17 mouse cellular contexts compared by ENCODE assay signal in the genomic region with DNA sequence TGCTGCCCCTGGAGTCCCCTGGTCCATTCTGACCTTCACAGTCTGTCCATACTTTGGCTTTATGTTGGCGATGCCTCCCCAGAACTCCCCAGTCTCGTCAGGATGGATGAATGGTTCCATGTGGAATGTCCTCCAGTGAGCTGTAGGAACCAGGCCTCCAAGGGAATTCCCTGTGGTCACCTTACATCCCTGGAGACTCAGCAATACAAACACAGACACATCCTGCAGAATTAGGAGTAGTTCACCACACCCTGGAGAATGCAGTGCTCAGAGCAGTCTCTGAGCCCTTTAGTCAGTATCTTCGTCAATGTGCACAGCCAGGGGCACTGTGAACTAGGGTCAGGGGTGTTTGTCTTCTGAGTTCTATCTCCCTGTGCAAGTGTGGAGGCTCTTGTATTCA. TPM values are rescaled to one million over a fixed set of nuclear protein-coding genes. Genes with fewer than 3 reads are reported as not detected.
"Had no signal": no experiment of that assay in that cellular context is flagged by ENCODE, and none has a peak within 500 bp of the region (broad histone marks: within the 10 kb centered on the region; RNA-seq: fewer than 3 reads in every experiment).

No protein-coding gene starts in this region.

- H3K9ac ChIP-seq: kidney, embryonic 15.5 days; liver, embryonic 15.5 days; lung, embryonic 15.5 days; midbrain, embryonic 12.5 days; midbrain, embryonic 15.5 days had no signal

- DNase-seq: kidney, adult 2 months; kidney, postnatal 10 days; kidney, postnatal 36 days; layer of hippocampus, postnatal 36 days; lung, adult 18-20 months; thymus, adult 18-20 months; thymus, postnatal 36 days had no signal

- ATAC-seq: intestine, postnatal 0 days; midbrain, embryonic 15.5 days had no signal

- H3K4me3 ChIP-seq: kidney, embryonic 15.5 days; liver, embryonic 15.5 days; lung, embryonic 15.5 days; midbrain, embryonic 12.5 days; midbrain, embryonic 15.5 days had no signal

- H3K9me3 ChIP-seq: kidney, embryonic 15.5 days; liver, embryonic 15.5 days; lung, embryonic 15.5 days; midbrain, embryonic 15.5 days had no signal

- H3K4me2 ChIP-seq: kidney, embryonic 15.5 days; liver, embryonic 15.5 days; lung, embryonic 15.5 days; midbrain, embryonic 12.5 days; midbrain, embryonic 15.5 days had no signal

- H3K36me3 ChIP-seq: kidney, embryonic 15.5 days; liver, embryonic 15.5 days; lung, embryonic 15.5 days; midbrain, embryonic 12.5 days; midbrain, embryonic 15.5 days had no signal

- H3K27me3 ChIP-seq: kidney, embryonic 15.5 days; liver, embryonic 15.5 days; lung, embryonic 15.5 days; midbrain, embryonic 15.5 days had no signal

- H3K27ac ChIP-seq: kidney, embryonic 15.5 days; liver, embryonic 15.5 days; lung, embryonic 15.5 days; macrophage; midbrain, embryonic 12.5 days; midbrain, embryonic 15.5 days had no signal

RNA-seq across cellular contexts. Expression of a gene that starts 19.2 kb away (rescaled TPM):
- total RNA-seq: layer of hippocampus, postnatal 36 days had no signal
- polyA plus RNA-seq: neural tube, embryonic 14.5 days had no signal

RNA-seq across cellular contexts. Expression of a gene that starts 46.6 kb away (rescaled TPM):
- total RNA-seq: layer of hippocampus, adult 8-10 months; layer of hippocampus, postnatal 10 days; layer of hippocampus, postnatal 36 days had no signal
- polyA plus RNA-seq: midbrain, embryonic 15.5 days; neural tube, embryonic 14.5 days had no signal
